Mouse (Mus musculus) frontal cortex, postnatal 36 days (tissue): ENCODE measurements around the gene Mtln.

ENCODE experiments used
- DNase-seq, 2 experiments: peaks; one replicate each; pipeline ENCODE4 v3.0.0; 2022; ENCODE audit warnings: low spot score in 2 of 2

Mtln gene

DNA sequence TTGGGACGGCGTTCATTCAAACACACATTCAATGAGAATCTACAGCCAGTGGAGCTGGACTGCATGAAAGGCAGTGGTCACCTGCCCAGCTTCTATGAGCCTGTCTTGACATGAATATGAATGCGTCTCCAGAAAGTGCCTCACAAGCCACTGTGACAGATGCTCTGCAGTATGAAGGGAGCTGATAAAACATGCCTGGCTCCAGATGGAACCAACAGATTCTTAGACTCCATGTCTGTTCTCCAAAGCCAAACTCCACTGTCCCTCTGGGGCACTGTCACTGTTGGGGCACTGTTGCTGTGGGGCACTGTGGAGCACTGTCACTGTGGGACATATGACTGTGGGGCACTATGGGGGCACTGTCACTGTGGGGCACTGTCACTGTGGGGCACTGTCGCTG, 38.2 kb downstream of the Mtln start:
- no peak for DNase-seq

- DNase-seq = no peak
Measured at GRCm38 (mm10) chr2:127751849-127752610, 40.3 kb downstream of the Mtln start.

GRCm38 (mm10) chr2:127749376-127749775, 42.9 kb downstream of the Mtln start:
- DNase-seq = no peak

GRCm38 (mm10) chr2:127748316-127748715, 44.0 kb downstream of the Mtln start:
- no peak for DNase-seq

- no peak for DNase-seq
Measured at GRCm38 (mm10) chr2:127742637-127743036, 49.7 kb downstream of the Mtln start.
